Mouse (Mus musculus) intestine, embryonic 14.5 days (tissue): ENCODE results near the gene Glce. TPM values are rescaled to one million over a fixed set of nuclear protein-coding genes. Genes with fewer than 3 reads are reported as not detected.

Source experiments
- ATAC-seq: fragments of 200-750 bp; cut with Nextera tagmentation; replicated peaks from 2 replicates; pipeline ENCODE4 v1.8.0; 2017; ENCODE audit warnings: low read depth, moderate number of reproducible peaks, moderate TSS enrichment, moderate library complexity; ENCODE audit not compliant: low FRiP score, low TSS enrichment
- DNase-seq: peaks from one replicate; pipeline ENCODE4 v3.0.0-alpha.2; 2018; ENCODE audit warnings: low spot score
- H3K27ac ChIP-seq: fragments of 300-500 bp; sonication (generic); 2 replicates; pipeline ENCODE4 v1.5.1; 2014; ENCODE audit warnings: low read depth, mild to moderate bottlenecking, control low read depth
- H3K27me3 ChIP-seq: fragments of 300-500 bp; sonication (generic); replicated peaks from 2 replicates; pipeline ENCODE4 v1.6.1; 2014; ENCODE audit warnings: low read length, control low read depth; ENCODE audit not compliant: control insufficient read depth, insufficient read depth
- H3K36me3 ChIP-seq: fragments of 300-500 bp; sonication (generic); 2 replicates; pipeline ENCODE4 v1.6.1; 2014; ENCODE audit warnings: low read length, control low read depth; ENCODE audit not compliant: control insufficient read depth, insufficient read depth
- H3K4me1 ChIP-seq: fragments of 300-500 bp; sonication (generic); replicated peaks from 2 replicates; pipeline ENCODE4 v1.6.1; 2014; ENCODE audit warnings: low read length, control low read depth, mixed read lengths; ENCODE audit not compliant: control insufficient read depth, insufficient read depth
- H3K4me2 ChIP-seq: fragments of 300-500 bp; sonication (generic); 2 replicates; pipeline ENCODE4 v1.6.1; 2014; ENCODE audit warnings: low read length
- H3K4me3 ChIP-seq: fragments of 300-500 bp; sonication (generic); 2 replicates; pipeline ENCODE4 v1.5.1; 2014; ENCODE audit warnings: low read depth, low read length, control low read depth, mixed read lengths
- H3K9ac ChIP-seq: fragments of 300-500 bp; sonication (generic); 2 replicates; pipeline ENCODE4 v1.6.1; 2014; ENCODE audit warnings: mild to moderate bottlenecking, low read length
- H3K9me3 ChIP-seq: fragments of 300-500 bp; sonication (generic); 2 replicates; pipeline ENCODE4 v1.6.1; 2016; ENCODE audit warnings: low read length, control low read depth; ENCODE audit not compliant: control insufficient read depth
- WGBS: fragments of 180-500 bp; shearing (Covaris S2); extraction: QIAGEN DNeasy Blood & Tissue Kit; methylation state at CpG from one replicate; pipeline ENCODE4 v1.1.7; 2014; 5-methylcytosine and 5-hydroxymethylcytosine counted together
- polyA plus RNA-seq: library from polyadenylated mRNA; unstranded; fragments of >200 nt; fragmentation: Nextera tagmentation; extraction: Ambion mirVana; gene quantifications from 2 replicates; pipeline ENCODE4 v1.2.1, GENCODE M21; 2014

Glce gene
- polyA plus RNA-seq, 1 experiment from 2014 or later, result 25.2 TPM

GRCm38 (mm10) chr9:62155400-62155799 lies 32.9 kb upstream of the Glce start:
- DNase-seq, result no peak
- ATAC-seq, result no peak
- Histone ChIP-seq H3K27me3 (no peaks in the 10 kb centered on the region), H3K27ac (no peak overlapping the region), H3K4me3 (no peak overlapping the region), H3K9ac (no peak overlapping the region), H3K4me2 (no peak overlapping the region), H3K9me3 (no peaks in the 10 kb centered on the region), H3K4me1 (0 out of 2 replicates have a peak, but pooled peaks cover 2% of the 10 kb centered on the region), H3K36me3 (no peaks in the 10 kb centered on the region)
- WGBS, result 71% methylated on average over 6 of the region's 6 CpGs

GRCm38 (mm10) chr9:62154956-62155355 lies 32.5 kb upstream of the Glce start:
- no peak overlapping the region for H3K4me2 ChIP-seq
- H3K27ac ChIP-seq, result no peak overlapping the region
- DNase-seq, result no peak
- no peaks in the 10 kb centered on the region for H3K36me3 ChIP-seq
- WGBS, result 69% methylated on average over 7 of the region's 7 CpGs
- H3K9ac ChIP-seq, result no peak overlapping the region
- H3K9me3 ChIP-seq, result no peaks in the 10 kb centered on the region
- 0 out of 2 replicates have a peak, but pooled peaks cover 2% of the 10 kb centered on the region for H3K4me1 ChIP-seq
- no peak overlapping the region for H3K4me3 ChIP-seq
- no peaks in the 10 kb centered on the region for H3K27me3 ChIP-seq
- no peak for ATAC-seq

- no peak overlapping the region for H3K4me3 ChIP-seq
- no peak overlapping the region for H3K4me2 ChIP-seq
- no peaks in the 10 kb centered on the region for H3K27me3 ChIP-seq
- no peak overlapping the region for H3K9ac ChIP-seq
- DNase-seq, result no peak
- 56% methylated on average over 3 of the region's 3 CpGs for WGBS
- H3K4me1 ChIP-seq, result 0 out of 2 replicates have a peak, but pooled peaks cover 2% of the 10 kb centered on the region
- H3K27ac ChIP-seq, result no peak overlapping the region
- H3K36me3 ChIP-seq, result no peaks in the 10 kb centered on the region
- H3K9me3 ChIP-seq, result no peaks in the 10 kb centered on the region
- no peak for ATAC-seq
Measured at GRCm38 (mm10) chr9:62154551-62154950, 32.1 kb upstream of the Glce start.

GRCm38 (mm10) chr9:62153263-62153662 lies 30.8 kb upstream of the Glce start:
- H3K36me3 ChIP-seq, result no peaks in the 10 kb centered on the region

GRCm38 (mm10) chr9:62152506-62152905 lies 30.1 kb upstream of the Glce start:
- Histone ChIP-seq H3K4me2 (no peak overlapping the region), H3K36me3 (no peaks in the 10 kb centered on the region), H3K4me1 (0 out of 2 replicates have a peak, but pooled peaks cover 2% of the 10 kb centered on the region), H3K9me3 (no peaks in the 10 kb centered on the region), H3K27ac (no peak overlapping the region), H3K4me3 (no peak overlapping the region), H3K27me3 (no peaks in the 10 kb centered on the region), H3K9ac (no peak overlapping the region)
- DNase-seq (no peak), ATAC-seq (no peak)
- WGBS, result 88% methylated on average over 2 of the region's 2 CpGs

More at GRCm38 (mm10) chr9:62153263-62153662, 30.8 kb upstream of the Glce start:
- ATAC-seq, result no peak
- no peak overlapping the region for H3K4me2 ChIP-seq
- no peaks in the 10 kb centered on the region for H3K27me3 ChIP-seq
- no peak overlapping the region for H3K9ac ChIP-seq
- H3K27ac ChIP-seq, result no peak overlapping the region
- WGBS, result 84% methylated on average over 7 of the region's 7 CpGs
- no peaks in the 10 kb centered on the region for H3K9me3 ChIP-seq
- no peak for DNase-seq
- H3K4me3 ChIP-seq, result no peak overlapping the region
- H3K4me1 ChIP-seq, result 0 out of 2 replicates have a peak, but pooled peaks cover 2% of the 10 kb centered on the region

- no peaks in the 10 kb centered on the region for H3K4me1 ChIP-seq
- H3K27me3 ChIP-seq, result no peaks in the 10 kb centered on the region
- H3K4me2 ChIP-seq, result no peak overlapping the region
- no peak for ATAC-seq
- no peak overlapping the region for H3K27ac ChIP-seq
- no peak overlapping the region for H3K4me3 ChIP-seq
- H3K9ac ChIP-seq, result no peak overlapping the region
- H3K36me3 ChIP-seq, result no peaks in the 10 kb centered on the region
- DNase-seq, result no peak
- H3K9me3 ChIP-seq, result no peaks in the 10 kb centered on the region
- WGBS, result 88% methylated on average over 2 of the region's 2 CpGs
Measured at GRCm38 (mm10) chr9:62145198-62145597, 22.7 kb upstream of the Glce start.

- ATAC-seq (no peak), DNase-seq (no peak)
- H3K4me3 ChIP-seq, result no peak overlapping the region
- no peaks in the 10 kb centered on the region for H3K27me3 ChIP-seq
- no peaks in the 10 kb centered on the region for H3K9me3 ChIP-seq
- no peak overlapping the region for H3K9ac ChIP-seq
- no peak overlapping the region for H3K27ac ChIP-seq
- WGBS, result 57% methylated on average over 7 of the region's 7 CpGs
- no peak overlapping the region for H3K4me2 ChIP-seq
- peaks cover 8% of the 10 kb centered on the region for H3K4me1 ChIP-seq
- no peaks in the 10 kb centered on the region for H3K36me3 ChIP-seq
Measured at GRCm38 (mm10) chr9:62143428-62143827, 21.0 kb upstream of the Glce start.

GRCm38 (mm10) chr9:62139027-62139426 lies 16.6 kb upstream of the Glce start:
- H3K9me3 ChIP-seq, result no peaks in the 10 kb centered on the region
- no peak overlapping the region for H3K27ac ChIP-seq
- ATAC-seq (no peak), DNase-seq (no peak)
- no peak overlapping the region for H3K9ac ChIP-seq
- H3K4me1 ChIP-seq, result peaks cover 13% of the 10 kb centered on the region
- 45% methylated on average over 7 of the region's 7 CpGs for WGBS
- no peaks in the 10 kb centered on the region for H3K36me3 ChIP-seq
- no peaks in the 10 kb centered on the region for H3K27me3 ChIP-seq
- no peak overlapping the region for H3K4me3 ChIP-seq
- H3K4me2 ChIP-seq, result no peak overlapping the region

- H3K4me3 ChIP-seq, result no peak overlapping the region
- no peak overlapping the region for H3K4me2 ChIP-seq
- no peak overlapping the region for H3K9ac ChIP-seq
- H3K4me1 ChIP-seq, result peaks cover 13% of the 10 kb centered on the region
- no peak for DNase-seq
- H3K36me3 ChIP-seq, result no peaks in the 10 kb centered on the region
- H3K27ac ChIP-seq, result no peak overlapping the region
- H3K9me3 ChIP-seq, result no peaks in the 10 kb centered on the region
- no peaks in the 10 kb centered on the region for H3K27me3 ChIP-seq
- ATAC-seq, result no peak
- 31% methylated on average over 8 of the region's 8 CpGs for WGBS
Measured at GRCm38 (mm10) chr9:62137259-62137658, 14.8 kb upstream of the Glce start.
